Mouse (Mus musculus) midbrain, embryonic 16.5 days (tissue): Measurements from ENCODE around the gene Eya3. TPM values are rescaled to one million over a fixed set of nuclear protein-coding genes. Genes with fewer than 3 reads are reported as not detected.

Experiments used
- ATAC-seq: fragments of 200-750 bp; cut with Nextera tagmentation; 2 replicates; pipeline ENCODE4 v1.8.0; 2017; ENCODE audit warnings: moderate TSS enrichment
- H3K27ac ChIP-seq: fragments of 300-500 bp; sonication (generic); 2 replicates; pipeline ENCODE4 v1.5.1; 2014; ENCODE audit warnings: mild to moderate bottlenecking, low read length, mixed read lengths
- H3K27me3 ChIP-seq: fragments of 300-500 bp; sonication (generic); 2 replicates; pipeline ENCODE4 v1.6.1; 2014; ENCODE audit warnings: low read depth, low read length, mixed read lengths; ENCODE audit not compliant: control insufficient read depth, insufficient read depth
- H3K36me3 ChIP-seq: fragments of 300-500 bp; sonication (generic); 2 replicates; pipeline ENCODE4 v1.6.1; 2014; ENCODE audit warnings: mild to moderate bottlenecking, low read length, moderate library complexity, mixed read lengths; ENCODE audit not compliant: control insufficient read depth, insufficient read depth
- H3K4me1 ChIP-seq: fragments of 300-500 bp; sonication (generic); 2 replicates; pipeline ENCODE4 v1.6.1; 2014; ENCODE audit warnings: mild to moderate bottlenecking, low read length, mixed read lengths; ENCODE audit not compliant: control insufficient read depth, insufficient read depth
- H3K4me2 ChIP-seq: fragments of 300-500 bp; sonication (generic); 2 replicates; pipeline ENCODE4 v1.6.1; 2014; ENCODE audit warnings: mild to moderate bottlenecking, low read length, mixed read lengths
- H3K4me3 ChIP-seq: fragments of 300-500 bp; sonication (generic); 2 replicates; pipeline ENCODE4 v1.5.1; 2014; ENCODE audit warnings: low read depth, mild to moderate bottlenecking, low read length, moderate library complexity, mixed read lengths
- H3K9ac ChIP-seq: fragments of 300-500 bp; sonication (generic); 2 replicates; pipeline ENCODE4 v1.6.1; 2014; ENCODE audit warnings: low read depth, low read length, mixed read lengths
- H3K9me3 ChIP-seq: fragments of 300-500 bp; sonication (generic); replicated peaks from 2 replicates; pipeline ENCODE4 v1.6.1; 2014; ENCODE audit warnings: mild to moderate bottlenecking, low read length, mixed read lengths; ENCODE audit not compliant: control insufficient read depth, poor library complexity, severe bottlenecking
- WGBS: fragments of 180-500 bp; shearing (Covaris S2); extraction: QIAGEN DNeasy Blood & Tissue Kit; methylation state at CpG from one replicate; pipeline ENCODE4 v1.1.7; 2014; 5-methylcytosine and 5-hydroxymethylcytosine counted together
- polyA plus RNA-seq: library from polyadenylated mRNA; unstranded; fragments of >200 nt; fragmentation: Nextera tagmentation; extraction: Ambion mirVana; gene quantifications from 2 replicates; pipeline ENCODE4 v1.2.1, GENCODE M21; 2015

Eya3 gene
- polyA plus RNA-seq, 1 experiment from 2014 or later: 11.2 TPM

DNA sequence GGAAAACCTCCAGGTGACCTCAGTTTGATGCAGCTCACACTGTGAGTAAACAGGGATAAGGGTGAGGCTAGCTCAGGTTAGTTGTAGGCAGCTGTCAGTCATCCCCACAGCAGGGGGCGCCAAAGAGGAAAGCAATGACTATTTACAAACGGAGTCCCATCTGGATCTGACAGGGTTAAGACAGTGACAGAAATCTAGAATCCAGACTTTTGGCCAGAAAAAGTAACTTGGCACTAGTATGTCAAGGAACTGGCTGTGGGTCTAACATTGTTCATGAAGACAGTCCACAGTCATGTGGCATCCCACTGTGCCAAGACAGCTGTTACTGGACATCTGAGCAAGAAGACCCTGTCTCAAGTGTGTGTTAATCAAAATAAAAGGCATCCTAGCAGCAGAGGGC lies 10.0 kb upstream of the Eya3 start:
- no peak for ATAC-seq
- no peaks in the 10 kb centered on the region for H3K9me3 ChIP-seq
- H3K9ac ChIP-seq: no peak overlapping the region
- H3K4me2 ChIP-seq: no peak overlapping the region
- no peaks in the 10 kb centered on the region for H3K27me3 ChIP-seq
- WGBS: 17% methylated on average over 2 of the region's 2 CpGs
- H3K27ac ChIP-seq: no peak overlapping the region
- H3K4me3 ChIP-seq: no peak overlapping the region
- no peaks in the 10 kb centered on the region for H3K4me1 ChIP-seq
- H3K36me3 ChIP-seq: no peaks in the 10 kb centered on the region

DNA sequence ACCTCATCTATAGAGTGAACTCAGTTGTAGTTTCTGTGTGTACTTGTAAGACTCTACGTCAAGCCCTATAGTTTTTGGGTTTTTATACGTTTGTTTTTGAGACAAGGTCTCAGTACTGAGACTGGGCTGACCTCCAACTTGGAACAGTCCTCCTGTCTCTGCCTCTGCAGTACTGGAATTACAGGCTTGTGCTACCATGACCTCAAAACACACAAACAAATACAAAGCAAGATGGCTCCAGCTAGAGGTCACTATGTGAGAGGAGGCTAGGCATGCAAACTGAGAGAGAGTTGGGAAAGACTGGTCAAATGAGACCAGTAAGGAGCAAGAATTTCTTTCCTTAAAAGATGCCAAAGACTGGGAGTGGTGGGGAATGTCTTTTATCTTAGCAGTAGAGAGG lies 2.8 kb upstream of the Eya3 start:
- H3K9me3 ChIP-seq: no peaks in the 10 kb centered on the region
- H3K4me3 ChIP-seq: no peak overlapping the region
- no peak for ATAC-seq
- peaks cover 10% of the 10 kb centered on the region for H3K4me1 ChIP-seq
- no peak overlapping the region for H3K4me2 ChIP-seq
- no peaks in the 10 kb centered on the region for H3K27me3 ChIP-seq
- no peak overlapping the region for H3K27ac ChIP-seq
- no peaks in the 10 kb centered on the region for H3K36me3 ChIP-seq
- WGBS: 96% methylated on average over 2 of the region's 2 CpGs
- no peak overlapping the region for H3K9ac ChIP-seq

DNA sequence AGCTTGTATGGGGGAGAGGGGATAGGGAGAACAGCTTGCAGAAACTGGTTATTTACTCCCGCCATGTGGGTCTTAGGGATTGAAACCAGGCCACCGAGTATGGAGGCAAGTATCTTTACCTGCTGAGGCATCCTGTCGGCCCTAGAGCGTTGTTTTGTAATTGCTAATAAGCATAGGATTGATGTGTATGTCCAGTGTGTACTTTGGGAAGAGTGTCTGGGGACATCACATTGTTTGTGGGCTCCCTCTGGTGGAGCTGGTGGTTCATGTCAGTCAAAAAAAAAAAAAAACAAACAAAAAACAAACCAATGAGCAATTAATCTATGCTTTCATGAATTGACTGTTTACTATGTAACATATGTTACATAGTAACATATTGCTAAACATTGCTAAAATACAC lies 2.2 kb upstream of the Eya3 start:
- Histone ChIP-seq H3K27ac (no peak overlapping the region), H3K9ac (no peak overlapping the region), H3K36me3 (no peaks in the 10 kb centered on the region), H3K4me1 (peaks cover 10% of the 10 kb centered on the region), H3K27me3 (no peaks in the 10 kb centered on the region), H3K4me2 (no peak overlapping the region), H3K4me3 (no peak overlapping the region), H3K9me3 (no peaks in the 10 kb centered on the region)
- WGBS: 51% methylated on average over 4 of the region's 4 CpGs
- no peak for ATAC-seq

DNA sequence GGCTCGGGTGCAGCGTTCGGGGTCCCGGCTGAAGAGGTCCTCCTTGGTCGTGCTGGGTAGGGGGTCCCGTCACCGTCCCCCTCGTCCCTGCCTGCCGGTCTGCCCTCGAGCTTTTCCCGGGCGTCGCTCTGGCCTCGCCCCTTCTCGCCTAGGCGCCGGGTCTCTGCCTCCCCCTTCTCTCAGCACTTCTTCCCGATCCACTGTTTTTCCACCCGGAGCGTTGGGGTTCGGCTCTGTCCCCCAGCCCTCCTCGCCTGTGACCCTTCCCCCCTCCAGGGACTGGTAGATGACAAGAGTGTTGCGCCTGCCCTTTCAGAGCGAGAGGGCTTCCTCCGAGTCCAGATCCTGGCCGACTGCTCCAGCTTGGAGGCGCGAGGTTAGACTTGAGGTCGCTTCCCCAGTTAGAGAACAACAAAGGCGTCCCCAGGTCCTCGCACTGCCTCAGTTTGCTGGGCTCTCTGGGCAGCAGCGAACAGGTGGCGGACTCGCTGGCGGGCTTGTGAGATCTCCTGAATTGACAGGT lies 465 bp downstream of the Eya3 start:
- ATAC-seq: peak; percentile 73
- 0% methylated on average over 32 of the region's 35 CpGs for WGBS
- Histone ChIP-seq H3K4me3 (peak overlapping the region; percentile 93), H3K27ac (peak overlapping the region; percentile 82), H3K4me1 (peaks cover 10% of the 10 kb centered on the region), H3K27me3 (no peaks in the 10 kb centered on the region), H3K4me2 (peak overlapping the region; percentile 79), H3K36me3 (no peaks in the 10 kb centered on the region), H3K9ac (peak overlapping the region; percentile 82), H3K9me3 (no peaks in the 10 kb centered on the region)

DNA sequence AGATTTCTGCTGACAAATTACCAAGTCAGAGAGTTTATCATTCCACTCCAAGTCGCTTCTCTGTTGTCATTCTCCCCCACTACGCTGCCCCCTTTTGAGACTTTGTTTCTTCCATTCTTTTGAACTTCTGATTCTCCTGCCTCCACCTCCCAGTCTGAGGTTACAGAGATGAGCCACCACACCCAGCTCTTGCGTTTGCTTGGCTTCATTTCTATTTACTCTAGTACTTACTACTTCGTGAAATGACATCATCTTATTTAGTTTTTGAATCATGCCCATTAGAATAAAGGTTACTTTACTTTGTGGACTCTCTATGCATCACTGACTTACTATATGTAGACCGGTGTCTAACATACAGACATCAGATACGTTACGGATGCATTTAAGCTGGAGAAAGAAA lies 8.7 kb downstream of the Eya3 start:
- Histone ChIP-seq H3K27me3 (no peaks in the 10 kb centered on the region), H3K4me2 (no peak overlapping the region), H3K4me1 (no peaks in the 10 kb centered on the region), H3K27ac (no peak overlapping the region), H3K36me3 (no peaks in the 10 kb centered on the region), H3K4me3 (no peak overlapping the region), H3K9me3 (no peaks in the 10 kb centered on the region), H3K9ac (no peak overlapping the region)
- no peak for ATAC-seq
- 80% methylated on average over 7 of the region's 7 CpGs for WGBS

DNA sequence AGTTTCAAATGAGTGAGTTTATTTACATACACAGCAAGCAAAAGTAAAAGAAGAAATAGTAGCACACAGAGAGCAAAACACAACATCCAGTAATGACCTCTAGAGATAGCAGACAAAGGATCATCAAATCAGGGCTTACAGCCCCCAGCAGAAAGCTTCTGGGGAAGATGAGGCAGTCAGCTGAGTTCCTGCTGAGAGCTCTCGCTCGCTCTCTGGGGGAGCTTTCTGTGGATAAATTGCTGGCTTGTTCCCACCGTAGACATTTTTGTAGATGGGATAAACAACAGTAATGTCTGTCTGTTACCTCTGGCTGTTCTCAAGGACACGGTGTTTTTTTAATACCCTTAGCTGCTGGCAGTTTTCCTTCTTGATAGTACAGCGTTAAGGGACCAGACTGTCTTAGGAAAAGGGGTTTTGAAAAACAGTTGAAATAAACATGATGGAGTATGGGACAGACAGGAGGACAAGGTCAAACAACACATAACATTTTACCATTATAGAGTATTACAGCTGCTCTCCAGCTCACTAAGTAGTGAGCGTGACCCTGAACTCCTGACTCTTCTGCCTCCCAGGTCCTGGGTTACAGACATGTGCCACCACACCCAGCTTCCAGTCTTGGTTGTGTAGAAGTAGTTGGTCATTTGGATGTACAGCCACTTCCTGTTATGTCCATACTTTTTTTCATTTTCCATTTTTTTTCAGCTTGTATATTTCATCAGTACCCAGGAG lies 10.6 kb downstream of the Eya3 start:
- Histone ChIP-seq H3K4me2 (no peak overlapping the region), H3K4me3 (no peak overlapping the region), H3K27ac (no peak overlapping the region), H3K36me3 (no peaks in the 10 kb centered on the region), H3K4me1 (no peaks in the 10 kb centered on the region), H3K9ac (no peak overlapping the region), H3K9me3 (no peaks in the 10 kb centered on the region), H3K27me3 (no peaks in the 10 kb centered on the region)
- ATAC-seq: no peak
- 66% methylated on average over 6 of the region's 6 CpGs for WGBS

DNA sequence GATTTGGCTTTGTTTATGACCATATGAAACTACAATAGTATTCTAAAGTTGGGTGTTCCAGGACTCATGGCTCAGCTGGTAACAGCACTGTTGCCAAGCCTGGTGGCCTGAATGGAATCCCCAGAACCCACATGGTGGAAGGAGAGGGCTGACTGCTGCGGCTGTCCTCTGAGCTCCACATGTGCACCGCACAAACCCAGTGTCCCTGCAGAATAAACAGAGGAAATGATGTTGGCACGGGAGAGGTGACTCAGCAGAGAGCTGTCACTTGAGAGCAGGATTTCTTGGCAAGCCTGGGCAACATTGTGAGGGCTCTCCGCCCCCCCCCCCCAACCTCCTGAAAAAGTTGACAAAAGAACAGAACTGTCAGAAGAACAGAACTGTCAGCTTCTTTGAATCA lies 14.1 kb downstream of the Eya3 start:
- H3K36me3 ChIP-seq: no peaks in the 10 kb centered on the region
- H3K4me2 ChIP-seq: no peak overlapping the region
- WGBS: 53% methylated on average over 4 of the region's 4 CpGs
- H3K4me3 ChIP-seq: no peak overlapping the region
- no peak for ATAC-seq
- H3K4me1 ChIP-seq: no peaks in the 10 kb centered on the region
- no peak overlapping the region for H3K27ac ChIP-seq
- H3K27me3 ChIP-seq: no peaks in the 10 kb centered on the region
- H3K9ac ChIP-seq: no peak overlapping the region
- no peaks in the 10 kb centered on the region for H3K9me3 ChIP-seq

DNA sequence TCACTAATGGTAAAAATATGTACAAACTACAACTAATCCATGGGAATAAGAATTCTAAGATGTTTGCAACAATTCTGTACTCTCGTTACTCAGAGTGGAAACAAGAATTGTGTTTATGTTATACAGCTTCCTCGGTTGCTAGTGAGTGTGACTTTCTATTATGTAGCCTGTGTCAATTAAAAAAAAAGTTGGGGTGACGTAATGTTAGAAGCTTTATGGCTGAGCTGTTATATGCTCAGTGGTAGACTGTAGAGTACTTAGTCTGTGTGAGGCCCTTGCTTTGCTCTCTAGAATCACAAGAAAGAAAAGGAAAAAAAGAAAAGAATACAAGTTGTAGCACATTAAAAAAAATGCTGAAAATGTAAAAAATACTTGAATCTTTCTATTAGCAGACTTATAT lies 15.0 kb downstream of the Eya3 start:
- Histone ChIP-seq H3K4me1 (no peaks in the 10 kb centered on the region), H3K27ac (no peak overlapping the region), H3K4me3 (no peak overlapping the region), H3K4me2 (no peak overlapping the region), H3K36me3 (0 out of 2 replicates have a peak, but pooled peaks cover 1% of the 10 kb centered on the region), H3K9me3 (no peaks in the 10 kb centered on the region), H3K9ac (no peak overlapping the region), H3K27me3 (no peaks in the 10 kb centered on the region)
- ATAC-seq: no peak
- 76% methylated on average over 3 of the region's 3 CpGs for WGBS

DNA sequence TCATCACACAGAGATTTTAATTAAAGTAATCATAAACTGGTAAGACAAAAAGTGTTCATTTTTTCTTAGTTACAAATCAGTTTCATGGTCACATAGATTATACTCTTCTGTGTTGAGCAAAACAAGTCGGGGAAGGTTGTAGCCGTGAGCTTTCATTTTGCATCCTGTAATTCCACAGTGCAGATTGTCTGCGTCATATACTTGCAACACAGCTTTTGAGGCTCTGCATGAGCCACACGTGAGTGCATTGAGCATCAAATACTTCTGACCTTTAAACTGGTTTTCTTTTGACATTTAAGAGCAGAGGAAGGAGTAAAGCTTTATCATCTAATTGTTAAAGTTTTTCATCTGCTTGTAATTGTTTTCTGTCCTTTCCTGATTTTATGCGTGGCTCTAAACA lies 16.5 kb downstream of the Eya3 start:
- H3K4me3 ChIP-seq: no peak overlapping the region
- H3K9ac ChIP-seq: no peak overlapping the region
- no peak overlapping the region for H3K4me2 ChIP-seq
- H3K27ac ChIP-seq: no peak overlapping the region
- no peaks in the 10 kb centered on the region for H3K4me1 ChIP-seq
- H3K9me3 ChIP-seq: no peaks in the 10 kb centered on the region
- H3K27me3 ChIP-seq: no peaks in the 10 kb centered on the region
- no peak for ATAC-seq
- 80% methylated on average over 5 of the region's 5 CpGs for WGBS
- H3K36me3 ChIP-seq: 0 out of 2 replicates have a peak, but pooled peaks cover 5% of the 10 kb centered on the region
